Mouse (Mus musculus) forebrain, embryonic 16.5 days (tissue): ENCODE results near the gene Dock4. TPM values are rescaled to one million over a fixed set of nuclear protein-coding genes. Genes with fewer than 3 reads are reported as not detected.

Experiments
- ATAC-seq: fragments of 200-750 bp; cut with Nextera tagmentation; 2 replicates; pipeline ENCODE4 v1.8.0; 2017; ENCODE audit warnings: mild to moderate bottlenecking, moderate library complexity
- H3K27ac ChIP-seq: fragments of 300-500 bp; sonication (generic); 2 replicates; pipeline ENCODE4 v1.5.1; 2014; ENCODE audit warnings: low read length, control low read depth
- H3K27me3 ChIP-seq: fragments of 300-500 bp; sonication (generic); replicated peaks from 2 replicates; pipeline ENCODE4 v1.6.1; 2014; ENCODE audit warnings: low read length; ENCODE audit not compliant: control insufficient read depth, insufficient read depth
- H3K36me3 ChIP-seq: fragments of 300-500 bp; sonication (generic); 2 replicates; pipeline ENCODE4 v1.6.1; 2014; ENCODE audit not compliant: control insufficient read depth, insufficient read depth
- H3K4me1 ChIP-seq: fragments of 300-500 bp; sonication (generic); replicated peaks from 2 replicates; pipeline ENCODE4 v1.6.1; 2014; ENCODE audit warnings: low read length; ENCODE audit not compliant: control insufficient read depth, insufficient read depth
- H3K4me2 ChIP-seq: fragments of 300-500 bp; sonication (generic); 2 replicates; pipeline ENCODE4 v1.6.1; 2014; ENCODE audit warnings: mild to moderate bottlenecking, low read length, control low read depth
- H3K4me3 ChIP-seq: fragments of 300-500 bp; sonication (generic); replicated peaks from 2 replicates; pipeline ENCODE4 v1.5.1; 2014; ENCODE audit warnings: mild to moderate bottlenecking, low read length, control low read depth
- H3K9ac ChIP-seq: fragments of 300-500 bp; sonication (generic); replicated peaks from 2 replicates; pipeline ENCODE4 v1.6.1; 2014; ENCODE audit warnings: low read depth, low read length, control low read depth
- H3K9me3 ChIP-seq: fragments of 300-500 bp; sonication (generic); 2 replicates; pipeline ENCODE4 v1.6.1; 2016; ENCODE audit warnings: low read length; ENCODE audit not compliant: control insufficient read depth
- WGBS: fragments of 180-500 bp; shearing (Covaris S2); extraction: QIAGEN DNeasy Blood & Tissue Kit; methylation state at CpG from one replicate; pipeline ENCODE4 v1.1.7; 2014; 5-methylcytosine and 5-hydroxymethylcytosine counted together
- polyA plus RNA-seq: library from polyadenylated mRNA; unstranded; fragments of >200 nt; fragmentation: Nextera tagmentation; extraction: Ambion mirVana; gene quantifications from 2 replicates; pipeline ENCODE4 v1.2.1, GENCODE M21; 2015

Dock4 gene
- polyA plus RNA-seq, 1 experiment from 2014 or later, result 41.6 TPM

GRCm38 (mm10) chr12:40824251-40824650 lies 378.5 kb downstream of the Dock4 start:
- no peak overlapping the region for H3K27ac ChIP-seq
- H3K4me1 ChIP-seq, result 0 out of 2 replicates have a peak, but pooled peaks cover 2% of the 10 kb centered on the region
- H3K27me3 ChIP-seq, result no peaks in the 10 kb centered on the region
- H3K9me3 ChIP-seq, result no peaks in the 10 kb centered on the region
- ATAC-seq, result no peak
- H3K36me3 ChIP-seq, result peaks cover 4% of the 10 kb centered on the region; the same call in 1 of the 2 replicates
- 71% methylated on average over 2 of the region's 2 CpGs for WGBS
- H3K4me3 ChIP-seq, result no peak overlapping the region
- no peak overlapping the region for H3K4me2 ChIP-seq
- H3K9ac ChIP-seq, result no peak overlapping the region

GRCm38 (mm10) chr12:40825935-40826460 lies 380.2 kb downstream of the Dock4 start:
- 93% methylated on average over 5 of the region's 5 CpGs for WGBS

GRCm38 (mm10) chr12:40826491-40826890 lies 380.7 kb downstream of the Dock4 start:
- H3K27me3 ChIP-seq, result no peaks in the 10 kb centered on the region
- WGBS, result 72% methylated on average over 3 of the region's 3 CpGs
- H3K9me3 ChIP-seq, result no peaks in the 10 kb centered on the region
- no peak overlapping the region for H3K27ac ChIP-seq
- H3K4me2 ChIP-seq, result no peak overlapping the region
- H3K36me3 ChIP-seq, result peaks cover 8% of the 10 kb centered on the region; the same call in 1 of the 2 replicates
- no peak for ATAC-seq
- no peak overlapping the region for H3K9ac ChIP-seq
- no peak overlapping the region for H3K4me3 ChIP-seq
- H3K4me1 ChIP-seq, result 0 out of 2 replicates have a peak, but pooled peaks cover 2% of the 10 kb centered on the region

More at GRCm38 (mm10) chr12:40825935-40826460, 380.2 kb downstream of the Dock4 start:
- H3K9ac ChIP-seq, result no peak overlapping the region
- H3K4me1 ChIP-seq, result 0 out of 2 replicates have a peak, but pooled peaks cover 2% of the 10 kb centered on the region
- ATAC-seq, result no peak
- no peak overlapping the region for H3K4me3 ChIP-seq
- peaks cover 8% of the 10 kb centered on the region; the same call in 1 of the 2 replicates for H3K36me3 ChIP-seq
- H3K9me3 ChIP-seq, result no peaks in the 10 kb centered on the region
- H3K27ac ChIP-seq, result no peak overlapping the region
- no peaks in the 10 kb centered on the region for H3K27me3 ChIP-seq
- no peak overlapping the region for H3K4me2 ChIP-seq

GRCm38 (mm10) chr12:40828025-40828424 lies 382.3 kb downstream of the Dock4 start:
- peak; percentile 89 for ATAC-seq
- Histone ChIP-seq H3K27me3 (no peaks in the 10 kb centered on the region), H3K27ac (no peak overlapping the region), H3K9ac (no peak overlapping the region), H3K4me2 (no peak overlapping the region), H3K9me3 (no peaks in the 10 kb centered on the region), H3K36me3 (peaks cover 8% of the 10 kb centered on the region; the same call in 1 of the 2 replicates), H3K4me3 (no peak overlapping the region), H3K4me1 (0 out of 2 replicates have a peak, but pooled peaks cover 2% of the 10 kb centered on the region)

- WGBS, result 57% methylated on average over 1 of the region's 1 CpGs
- H3K36me3 ChIP-seq, result peaks cover 9% of the 10 kb centered on the region; the same call in 1 of the 2 replicates
- H3K9me3 ChIP-seq, result no peaks in the 10 kb centered on the region
- no peak overlapping the region for H3K4me2 ChIP-seq
- H3K27me3 ChIP-seq, result no peaks in the 10 kb centered on the region
- H3K4me1 ChIP-seq, result 0 out of 2 replicates have a peak, but pooled peaks cover 2% of the 10 kb centered on the region
- no peak overlapping the region for H3K9ac ChIP-seq
- H3K4me3 ChIP-seq, result no peak overlapping the region
- ATAC-seq, result no peak
- no peak overlapping the region for H3K27ac ChIP-seq
These were observed 383.5 kb downstream of the Dock4 start for GRCm38 (mm10) chr12:40829269-40829668.

GRCm38 (mm10) chr12:40832157-40832556 lies 386.4 kb downstream of the Dock4 start:
- H3K4me2 ChIP-seq, result no peak overlapping the region
- 62% methylated on average over 8 of the region's 8 CpGs for WGBS
- H3K27me3 ChIP-seq, result no peaks in the 10 kb centered on the region
- ATAC-seq, result no peak
- peaks cover 6% of the 10 kb centered on the region; the same call in 1 of the 2 replicates for H3K4me1 ChIP-seq
- no peak overlapping the region for H3K27ac ChIP-seq
- peaks cover 12% of the 10 kb centered on the region; the same call in 1 of the 2 replicates for H3K36me3 ChIP-seq
- H3K4me3 ChIP-seq, result no peak overlapping the region
- no peaks in the 10 kb centered on the region for H3K9me3 ChIP-seq
- no peak overlapping the region for H3K9ac ChIP-seq

GRCm38 (mm10) chr12:40836924-40837323 lies 391.2 kb downstream of the Dock4 start:
- Histone ChIP-seq H3K27ac (no peak overlapping the region), H3K9ac (no peak overlapping the region)

GRCm38 (mm10) chr12:40837597-40838337 lies 392.0 kb downstream of the Dock4 start:
- Histone ChIP-seq H3K4me2 (no peak overlapping the region), H3K9ac (no peak overlapping the region), H3K4me1 (peaks cover 25% of the 10 kb centered on the region), H3K27me3 (no peaks in the 10 kb centered on the region), H3K36me3 (peaks cover 3% of the 10 kb centered on the region; the same call in 1 of the 2 replicates), H3K27ac (peak overlapping the region; percentile 51), H3K4me3 (no peak overlapping the region), H3K9me3 (no peaks in the 10 kb centered on the region)
- ATAC-seq, result peak; percentile 79
- under 1% methylated on average over 8 of the region's 8 CpGs for WGBS

More at GRCm38 (mm10) chr12:40836924-40837323, 391.2 kb downstream of the Dock4 start:
- H3K36me3 ChIP-seq, result peaks cover 3% of the 10 kb centered on the region; the same call in 1 of the 2 replicates
- H3K9me3 ChIP-seq, result no peaks in the 10 kb centered on the region
- H3K4me3 ChIP-seq, result no peak overlapping the region
- peaks cover 20% of the 10 kb centered on the region for H3K4me1 ChIP-seq
- no peak overlapping the region for H3K4me2 ChIP-seq
- no peaks in the 10 kb centered on the region for H3K27me3 ChIP-seq
- ATAC-seq, result 0 out of 2 replicates have a peak, but pooled peaks have one; percentile 9
- WGBS, result 15% methylated on average over 6 of the region's 6 CpGs

- Histone ChIP-seq H3K36me3 (peaks cover 3% of the 10 kb centered on the region; the same call in 1 of the 2 replicates), H3K9me3 (no peaks in the 10 kb centered on the region), H3K27me3 (no peaks in the 10 kb centered on the region), H3K27ac (peak overlapping the region; percentile 38), H3K9ac (no peak overlapping the region), H3K4me2 (no peak overlapping the region), H3K4me1 (peaks cover 27% of the 10 kb centered on the region), H3K4me3 (no peak overlapping the region)
- WGBS, result 26% methylated on average over 2 of the region's 2 CpGs
- ATAC-seq, result no peak
These were observed 392.6 kb downstream of the Dock4 start for GRCm38 (mm10) chr12:40838338-40838695.
